In genomic region chr8:74993475-74994451, GRCm38 (mm10) we compare ENCODE assay signal across 7 mouse cellular contexts. TPM values are rescaled to one million over a fixed set of nuclear protein-coding genes. Genes with fewer than 3 reads are reported as not detected.
DNase-seq lines count a peak whose midpoint lies in the region; ATAC-seq lines count a peak whose summit lies in the region.

No protein-coding gene starts in this region.

- DNase-seq in adrenal gland, adult 2 months: peak; percentile 89
- DNase-seq in embryo, embryonic 11.5 days (ENCODE audit: low read depth, low spot score): peak; percentile 78
- peak; percentile 77 to 78 for DNase-seq in gastrocnemius, postnatal 36 days
- peak; percentile 87 to 88 for DNase-seq in left cerebral cortex, postnatal 25 days (ENCODE audit: low spot score in 2 of 2)
- DNase-seq in midbrain, embryonic 10.5 days (ENCODE audit: low spot score): peak; percentile 87
- peak; percentile 83 for DNase-seq in right cerebral cortex, postnatal 4 days

- under 1% methylated on average over 97 of the region's 111 CpGs for WGBS in intestine, embryonic 15.5 days
- under 1% methylated on average over 98 of the region's 111 CpGs for WGBS in midbrain, embryonic 10.5 days

- H3K36me3 ChIP-seq in intestine, embryonic 15.5 days: peaks cover 2% of the 10 kb centered on the region; the same call in 1 of the 2 replicates
- H3K36me3 ChIP-seq in midbrain, embryonic 10.5 days: peaks cover 12% of the 10 kb centered on the region

- H3K27me3 ChIP-seq in intestine, embryonic 15.5 days (replicated peaks): no peaks in the 10 kb centered on the region
- H3K27me3 ChIP-seq in midbrain, embryonic 10.5 days (ENCODE audit: low read depth, poor library complexity, severe bottlenecking): peaks cover 13% of the 10 kb centered on the region

- peak overlapping the region; percentile 95 for H3K27ac ChIP-seq in intestine, embryonic 15.5 days
- peak overlapping the region; percentile 100 for H3K27ac ChIP-seq in midbrain, embryonic 10.5 days (replicated peaks)

- peak overlapping the region; percentile 99 for H3K9ac ChIP-seq in intestine, embryonic 15.5 days

- H3K4me3 ChIP-seq in intestine, embryonic 15.5 days (replicated peaks): peak overlapping the region; percentile 82
- H3K4me3 ChIP-seq in midbrain, embryonic 10.5 days: peak overlapping the region; percentile 92

- H3K4me1 ChIP-seq in intestine, embryonic 15.5 days (replicated peaks): 0 out of 2 replicates have a peak, but pooled peaks cover 2% of the 10 kb centered on the region
- H3K4me1 ChIP-seq in midbrain, embryonic 10.5 days: peaks cover 16% of the 10 kb centered on the region

- intact Hi-C loops in gastrocnemius, postnatal 36 days (cut with DNase I): loop anchor here (5.0 kb wide), 1 partner anchor 39 kb away; the partner anchor contains the start of gene Tom1
- intact Hi-C loops in left cerebral cortex, postnatal 25 days (cut with DNase I): no loop called here

- peak; percentile 95 for ATAC-seq in intestine, embryonic 15.5 days

- H3K9me3 ChIP-seq in intestine, embryonic 15.5 days: no peaks in the 10 kb centered on the region
- H3K9me3 ChIP-seq in midbrain, embryonic 10.5 days (replicated peaks): no peaks in the 10 kb centered on the region

- H3K4me2 ChIP-seq in intestine, embryonic 15.5 days (replicated peaks): peak overlapping the region; percentile 58

RNA-seq across cellular contexts. Expression of gene Hmgxb4, which starts 0.6 kb away (rescaled TPM):
- 10 to 100 TPM; 21.3 to 21.7 TPM for total RNA-seq in adrenal gland, adult 2 months (2021)
- 7.9 and 8.8 TPM in 2 replicates for polyA plus RNA-seq in adrenal gland, adult 2 months (2012; rRNA removed)
- total RNA-seq in gastrocnemius, postnatal 36 days (2021): 1 to 10 TPM; 7.0 to 7.4 TPM
- 28.9 and 29.7 TPM in 2 replicates for polyA plus RNA-seq in intestine, embryonic 15.5 days (2015; fragmentation: Nextera tagmentation; extraction: Ambion mirVana)
- 10 to 100 TPM; 22.1 to 31.0 TPM for total RNA-seq in left cerebral cortex, postnatal 25 days (2021)
- 39.1 and 45.6 TPM in 2 replicates for polyA plus RNA-seq in midbrain, embryonic 10.5 days (2016; fragmentation: Nextera tagmentation; extraction: Ambion mirVana)

RNA-seq across cellular contexts. Expression of gene Tom1, which starts 39.7 kb away (rescaled TPM):
- total RNA-seq in adrenal gland, adult 2 months (2021): 10 to 100 TPM; 42.6 to 55.1 TPM
- 28.4 and 38.7 TPM in 2 replicates for polyA plus RNA-seq in adrenal gland, adult 2 months (2012; rRNA removed)
- total RNA-seq in gastrocnemius, postnatal 36 days (2021): 10 to 100 TPM; 42.1 to 50.5 TPM
- 32.6 and 33.5 TPM in 2 replicates for polyA plus RNA-seq in intestine, embryonic 15.5 days (2015; fragmentation: Nextera tagmentation; extraction: Ambion mirVana)
- total RNA-seq in left cerebral cortex, postnatal 25 days (2021): 10 to 100 TPM; 37.6 to 38.6 TPM
- polyA plus RNA-seq in midbrain, embryonic 10.5 days (2016; fragmentation: Nextera tagmentation; extraction: Ambion mirVana): 31.3 and 33.9 TPM in 2 replicates

Comparison
In these comparisons a context has a peak if more than half of its experiments do, and no peak if none do; other contexts are left out.
1. Peak in every context shown above with its lines: DNase-seq, ATAC-seq, H3K4me3 ChIP-seq and H3K27ac ChIP-seq.